Mouse (Mus musculus): Measurements from ENCODE around the gene Slc25a5. TPM values are rescaled to one million over a fixed set of nuclear protein-coding genes. Genes with fewer than 3 reads are reported as not detected.

Gene Slc25a5
- total RNA-seq, 2 experiments from 2014 or later: 1,027 to 1,295 TPM

DNA sequence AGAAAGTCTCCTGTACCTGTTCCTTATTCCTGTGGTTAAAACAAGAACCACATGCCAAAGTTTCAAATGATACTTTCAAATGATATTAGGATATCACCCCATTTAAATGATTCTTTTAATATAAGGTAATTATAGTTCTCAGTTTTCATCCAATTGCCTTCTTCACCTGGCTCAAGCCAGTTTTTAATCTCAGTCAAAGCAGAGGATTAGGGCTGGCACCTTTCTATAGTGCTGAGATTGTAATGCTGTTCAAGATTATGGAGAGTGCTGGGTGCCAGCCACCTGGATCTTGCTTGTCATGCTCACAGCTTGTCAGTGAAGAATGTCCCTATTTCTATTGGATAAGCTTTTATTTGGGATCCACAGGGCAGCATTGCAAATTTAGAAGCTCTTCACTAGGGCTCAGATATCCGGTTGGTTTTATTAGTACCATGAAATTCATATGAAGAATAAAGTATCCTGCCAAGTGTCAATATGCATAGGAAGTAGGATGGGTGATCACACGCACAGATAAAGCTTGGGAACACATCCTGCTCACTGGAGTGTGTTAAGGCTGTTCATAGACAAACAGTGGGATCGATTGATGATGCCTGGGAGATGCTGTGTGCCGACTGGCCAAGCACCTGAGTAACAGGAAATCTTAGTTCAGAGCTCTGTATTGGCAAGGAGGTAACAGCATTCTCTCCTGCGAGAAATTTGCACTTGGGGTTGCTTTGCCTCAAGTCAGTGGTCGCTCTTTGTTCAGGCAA lies 3.9 kb downstream of the Slc25a5 start:
- ATAC-seq (replicated peaks; ENCODE audit: poor library complexity): no peak

DNA sequence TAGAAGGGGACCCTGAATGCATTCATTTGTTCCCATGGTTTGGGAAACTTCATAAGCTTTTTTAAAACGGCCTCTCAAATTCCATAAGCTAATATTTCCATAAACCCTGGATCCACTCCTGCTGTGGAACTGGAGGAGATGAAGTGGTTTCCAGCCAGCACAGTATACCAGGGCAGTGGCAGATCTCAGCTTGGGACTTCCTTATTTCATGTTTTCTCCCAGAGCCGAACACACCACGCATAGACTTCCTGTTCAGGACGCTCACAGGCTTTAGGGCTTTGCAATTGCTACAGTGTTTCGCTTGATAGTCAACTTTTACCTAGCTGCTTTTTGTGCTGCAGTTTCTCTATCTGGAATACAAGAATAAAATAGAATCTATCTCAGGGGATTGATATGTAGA lies 7.7 kb downstream of the Slc25a5 start:
- peak; percentile 18 for ATAC-seq (replicated peaks; ENCODE audit: poor library complexity)

DNA sequence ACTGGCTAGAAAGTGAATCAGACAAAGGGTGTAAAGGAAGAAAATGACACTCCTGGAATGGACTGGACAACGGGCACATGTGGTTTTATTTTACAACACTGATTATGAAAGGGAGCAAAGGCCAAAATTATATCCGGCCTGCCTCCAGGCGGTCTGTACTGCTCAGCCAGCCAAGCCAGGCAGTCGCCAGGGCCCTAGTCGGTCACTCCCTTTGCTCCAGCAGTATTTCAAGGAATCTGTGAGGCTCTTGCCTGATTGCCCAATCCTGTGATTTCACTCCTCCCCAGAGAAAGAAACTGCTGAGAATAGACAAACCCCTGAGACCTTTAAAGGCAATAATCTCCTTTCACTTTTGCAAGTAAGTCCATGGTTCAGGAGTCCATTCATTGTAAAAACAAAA lies 8.7 kb downstream of the Slc25a5 start:
- ATAC-seq (replicated peaks; ENCODE audit: poor library complexity): no peak

DNA sequence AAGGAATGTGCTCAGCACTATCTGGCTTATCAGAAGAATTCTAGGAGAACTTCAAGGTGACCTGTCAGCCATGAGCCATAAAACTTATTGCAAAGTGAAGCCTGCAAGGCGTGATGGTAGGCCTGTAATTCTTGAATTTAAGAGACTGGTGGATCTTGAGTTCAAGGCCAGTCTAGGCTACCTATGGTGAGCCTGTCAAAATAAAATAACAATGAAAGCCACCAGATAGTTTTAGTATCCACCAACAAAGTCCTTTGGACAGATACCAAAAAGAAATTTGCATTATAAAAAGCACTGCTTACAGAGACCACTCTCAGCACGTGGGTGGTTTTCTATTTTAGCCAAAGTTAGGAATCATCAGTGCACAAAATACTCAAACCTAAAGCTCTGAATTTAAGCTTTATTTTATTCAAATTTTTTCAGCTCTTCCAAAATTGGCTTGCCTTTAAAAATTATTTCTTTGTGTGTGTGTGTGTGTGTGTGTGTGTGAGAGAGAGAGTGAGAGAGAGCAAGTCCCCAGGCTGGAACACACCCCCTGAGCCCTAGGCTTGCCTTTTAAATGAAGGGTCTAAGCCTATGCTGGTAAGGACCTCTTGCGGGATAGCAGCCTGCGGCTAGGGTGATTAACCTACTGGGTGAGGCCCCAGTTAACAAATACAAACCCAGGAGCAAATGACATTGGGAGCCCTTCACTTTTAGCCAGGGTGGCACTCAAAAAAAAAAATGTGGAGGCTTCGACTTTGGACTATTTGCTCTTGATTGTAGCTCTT lies 10.2 kb downstream of the Slc25a5 start:
- no peak for ATAC-seq (replicated peaks; ENCODE audit: poor library complexity)

DNA sequence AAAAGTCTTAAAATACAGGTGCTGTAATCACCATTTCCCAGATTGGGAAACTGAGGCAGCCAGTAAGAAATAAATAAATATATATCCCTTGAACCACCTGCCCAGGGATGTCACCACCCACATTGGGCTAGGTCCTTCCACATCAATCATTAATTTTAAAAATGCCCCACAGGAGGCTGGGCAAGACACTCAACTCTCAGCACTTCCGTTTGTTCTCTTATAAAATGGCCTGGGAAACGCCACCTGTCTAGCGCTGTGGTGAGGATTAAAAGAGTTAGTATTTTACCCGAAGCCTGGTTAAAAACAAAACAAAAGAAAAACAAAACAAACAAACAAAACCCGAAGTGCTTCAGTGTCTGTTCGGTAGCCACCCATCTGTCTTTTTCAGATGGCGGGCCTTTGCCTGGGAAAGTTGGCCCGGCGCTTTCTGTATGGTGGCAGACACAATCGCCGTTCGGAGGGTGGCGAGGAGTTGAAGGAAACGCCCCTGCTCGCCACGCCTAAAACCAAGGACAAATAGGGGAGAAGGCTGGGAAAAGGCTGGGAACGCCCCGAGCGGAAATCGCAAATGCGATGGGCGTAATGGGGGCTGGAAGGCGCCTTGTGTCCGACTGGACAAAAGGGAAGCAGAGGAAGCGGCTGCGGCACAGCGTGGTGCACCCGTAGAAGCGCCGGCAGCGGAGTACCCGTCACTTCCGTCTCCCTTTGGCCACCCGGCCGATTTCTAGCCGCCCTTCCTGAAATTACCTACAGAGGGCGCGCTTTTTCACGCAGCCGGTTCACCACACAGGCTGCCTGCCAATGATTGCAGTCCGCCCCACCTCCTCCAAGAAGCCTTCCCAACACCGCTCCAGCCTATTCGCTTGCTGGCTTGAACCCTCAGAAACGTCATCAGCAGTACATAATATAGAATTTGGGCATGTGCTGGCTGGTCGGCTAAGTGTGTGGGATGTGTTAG lies 12.2 kb downstream of the Slc25a5 start:
- ATAC-seq (replicated peaks; ENCODE audit: poor library complexity): peak; percentile 93

DNA sequence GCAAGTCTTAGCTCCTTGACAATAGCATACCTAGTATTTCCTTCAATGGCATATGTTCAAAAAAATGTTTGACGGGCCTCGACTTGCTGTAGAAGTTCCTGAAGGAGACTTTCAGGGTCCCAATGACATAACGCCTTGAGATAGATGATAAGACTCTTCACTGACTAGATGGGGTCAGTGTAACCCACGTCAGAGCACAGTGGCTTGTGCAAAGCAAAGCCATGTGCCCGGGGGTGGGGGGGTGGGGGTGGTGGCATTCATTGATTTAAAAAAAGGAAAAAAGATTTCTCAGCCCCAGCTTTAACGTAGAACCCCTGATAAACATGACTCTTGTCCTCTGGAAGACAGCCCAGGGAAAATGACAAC lies 12.8 kb downstream of the Slc25a5 start:
- no peak for ATAC-seq (replicated peaks; ENCODE audit: poor library complexity)

DNA sequence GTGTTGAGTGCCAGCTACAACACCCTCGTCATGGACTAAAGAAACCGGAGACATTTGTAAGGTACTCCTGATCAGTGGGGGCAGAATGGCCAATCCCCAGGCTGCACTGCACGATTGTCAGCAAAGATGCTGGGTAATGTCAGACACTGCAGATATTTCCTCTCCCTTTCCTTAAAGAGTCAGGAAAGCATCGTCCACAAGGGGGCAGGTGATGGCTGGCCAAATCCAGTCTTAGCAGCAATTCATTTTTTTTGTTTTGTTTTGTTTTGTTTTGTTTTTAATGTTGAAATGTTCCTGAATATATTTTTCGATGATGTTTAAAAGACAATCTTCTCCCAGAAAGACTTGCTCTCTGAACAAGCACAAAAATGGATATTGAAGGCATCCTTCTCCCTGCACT lies 15.9 kb downstream of the Slc25a5 start:
- peak; percentile 24; the same call in 1 of the 2 replicates for ATAC-seq (replicated peaks; ENCODE audit: poor library complexity)

DNA sequence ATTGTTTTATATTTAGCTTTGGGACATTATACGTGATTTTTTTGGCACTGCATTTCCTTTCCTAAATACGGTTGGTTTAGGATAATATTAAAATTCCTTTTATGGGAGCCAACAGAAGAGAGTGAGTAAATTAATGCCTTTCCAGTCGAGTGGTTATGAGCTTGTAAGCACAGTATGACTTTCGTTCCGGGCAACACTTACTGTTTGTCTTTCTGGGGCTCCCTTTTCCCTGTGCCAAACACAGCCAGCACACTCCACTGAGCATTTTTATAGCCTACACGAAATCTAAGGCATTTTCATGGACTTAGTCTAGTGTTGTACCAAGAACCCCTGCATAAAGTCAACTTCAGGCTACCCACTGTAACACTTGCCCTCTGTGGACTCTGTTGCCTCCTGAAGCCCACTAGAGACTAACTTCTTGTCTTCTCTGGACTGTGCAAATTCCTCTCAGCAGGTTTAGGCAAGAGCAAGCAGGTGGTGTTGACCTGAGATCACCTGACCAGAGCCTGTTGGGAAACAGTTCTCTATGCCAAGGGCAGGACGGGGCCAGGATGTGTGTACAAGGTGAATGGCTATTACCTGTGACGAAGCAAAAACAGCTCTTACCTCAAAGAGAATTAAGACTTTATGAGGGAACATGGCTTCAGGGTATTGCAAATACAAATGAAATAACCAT lies 18.8 kb downstream of the Slc25a5 start:
- ATAC-seq (replicated peaks; ENCODE audit: poor library complexity): no peak

DNA sequence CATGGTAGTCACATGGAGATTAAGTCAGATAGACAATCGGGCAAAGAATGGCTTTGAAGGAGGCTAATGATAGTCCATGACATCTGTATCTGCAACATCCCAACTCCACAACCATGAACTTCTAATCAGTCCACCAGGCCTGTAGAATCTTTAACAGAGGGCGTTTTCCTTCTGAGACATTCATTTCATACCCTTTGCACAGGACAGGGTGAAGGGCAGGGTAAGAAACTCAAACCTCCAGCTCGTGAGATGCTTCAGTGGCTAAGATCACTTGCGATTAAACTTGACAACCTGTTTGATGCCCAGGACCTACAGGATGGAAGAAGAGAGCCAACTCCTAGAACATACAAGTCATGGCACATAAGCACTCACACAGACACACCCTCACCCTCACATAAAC lies 19.6 kb downstream of the Slc25a5 start:
- ATAC-seq (replicated peaks; ENCODE audit: poor library complexity): no peak

DNA sequence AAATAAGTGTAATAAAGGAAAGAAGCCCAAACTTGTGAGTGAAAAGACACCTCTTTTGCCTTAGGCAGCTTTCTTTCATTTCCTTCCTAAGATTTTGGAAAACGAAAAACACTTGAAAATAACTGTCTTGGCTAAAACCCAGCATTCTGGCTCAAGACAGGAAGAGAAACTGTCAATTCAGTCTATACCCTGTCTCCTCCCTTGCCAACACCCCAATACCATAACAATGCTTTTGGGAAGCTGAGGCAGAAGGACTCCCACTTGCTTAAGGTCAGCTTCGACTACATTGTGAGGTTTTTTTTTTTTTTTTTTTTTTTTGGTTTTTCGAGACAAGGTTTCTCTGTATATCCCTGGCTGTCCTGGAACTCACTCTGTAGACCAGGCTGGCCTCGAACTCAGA lies 20.0 kb downstream of the Slc25a5 start:
- no peak for ATAC-seq (replicated peaks; ENCODE audit: poor library complexity)

DNA sequence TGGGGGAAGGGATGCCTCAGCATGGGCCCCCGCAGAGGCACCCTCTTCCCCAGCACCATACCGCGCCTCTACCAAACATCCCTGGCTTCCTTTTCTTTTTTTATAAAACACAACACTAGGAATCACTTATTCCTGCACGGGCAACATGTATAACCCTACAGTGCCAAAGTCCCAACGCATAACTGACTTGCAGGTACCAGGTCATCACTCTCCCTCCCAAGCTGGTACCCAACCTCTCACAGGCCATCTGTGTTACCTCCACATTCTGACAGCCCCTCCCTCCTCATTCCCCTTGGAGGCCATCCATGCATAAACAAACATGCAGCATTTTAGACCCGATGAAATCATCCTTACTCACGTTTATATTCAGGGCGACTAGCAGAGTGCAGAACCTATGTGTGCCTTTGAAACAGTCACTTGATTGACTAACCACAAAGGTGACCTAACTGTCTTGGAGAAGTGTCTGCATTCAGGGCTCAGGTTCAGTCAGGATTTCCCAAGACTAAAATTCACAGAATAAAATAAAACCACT lies 21.0 kb downstream of the Slc25a5 start:
- no peak for ATAC-seq (replicated peaks; ENCODE audit: poor library complexity)

DNA sequence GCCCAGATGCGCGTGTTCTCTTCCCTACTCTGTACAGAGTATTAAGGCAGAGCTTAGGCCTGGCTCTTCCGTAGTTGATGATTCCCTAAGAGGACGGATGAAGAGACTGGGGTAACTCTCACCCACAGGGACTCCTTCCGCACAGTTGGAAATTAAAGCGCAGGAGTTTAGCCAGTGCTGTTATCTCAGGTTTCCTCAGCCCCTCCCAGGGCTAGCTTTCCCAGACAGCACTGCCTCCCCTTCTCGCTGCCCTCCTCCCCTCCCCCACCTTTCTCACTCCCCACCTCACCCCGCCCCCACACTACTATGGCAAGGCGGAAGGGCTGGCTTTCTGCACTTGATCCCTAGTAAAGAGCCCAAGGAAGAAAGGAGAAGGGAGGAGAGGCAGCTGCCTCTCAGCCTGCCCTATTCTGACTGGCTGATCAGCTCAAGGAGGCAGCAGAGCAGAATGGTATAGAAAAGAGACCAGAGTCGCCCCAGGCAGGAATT lies 21.5 kb downstream of the Slc25a5 start:
- peak; percentile 58 for ATAC-seq (replicated peaks; ENCODE audit: poor library complexity)

DNA sequence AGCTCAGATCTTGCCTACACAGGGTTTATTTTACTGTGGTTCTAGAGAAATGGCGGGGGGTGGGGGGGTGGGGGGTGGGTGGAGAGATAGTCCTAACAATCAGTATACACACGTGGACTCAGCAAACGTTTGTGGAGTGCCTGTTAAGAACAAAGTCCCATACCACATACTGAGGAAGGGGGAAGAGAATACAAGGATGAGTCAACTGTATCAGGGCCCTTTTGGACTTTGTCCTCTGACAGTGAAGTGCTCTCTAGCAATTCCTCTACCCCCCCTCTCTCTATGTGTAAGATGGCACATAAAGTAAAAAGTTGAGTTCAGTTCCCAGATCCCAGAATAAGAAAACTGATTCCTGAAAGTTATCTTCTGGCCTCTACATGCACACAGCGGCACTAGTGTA lies 24.1 kb downstream of the Slc25a5 start:
- no peak for ATAC-seq (replicated peaks; ENCODE audit: poor library complexity)

DNA sequence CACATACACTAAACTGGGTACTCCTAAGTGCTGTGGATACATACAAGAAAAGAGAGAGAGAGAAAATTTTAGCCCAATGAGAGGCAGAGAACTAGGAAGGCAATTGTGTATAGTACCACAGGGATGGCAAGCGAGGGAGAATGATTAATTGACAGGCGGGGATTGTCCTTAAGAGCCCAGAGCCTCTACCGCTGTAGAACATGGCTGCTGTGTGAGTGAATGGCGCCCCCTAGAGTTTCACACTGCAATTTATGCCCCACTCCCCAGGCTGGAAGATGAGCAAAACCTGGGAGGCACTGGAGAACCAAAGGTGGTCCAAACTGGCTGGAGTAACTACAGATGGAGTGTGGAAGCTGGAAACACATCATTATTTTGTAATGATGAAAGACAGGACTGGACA lies 24.8 kb downstream of the Slc25a5 start:
- peak; percentile 94 for ATAC-seq (replicated peaks; ENCODE audit: poor library complexity)

DNA sequence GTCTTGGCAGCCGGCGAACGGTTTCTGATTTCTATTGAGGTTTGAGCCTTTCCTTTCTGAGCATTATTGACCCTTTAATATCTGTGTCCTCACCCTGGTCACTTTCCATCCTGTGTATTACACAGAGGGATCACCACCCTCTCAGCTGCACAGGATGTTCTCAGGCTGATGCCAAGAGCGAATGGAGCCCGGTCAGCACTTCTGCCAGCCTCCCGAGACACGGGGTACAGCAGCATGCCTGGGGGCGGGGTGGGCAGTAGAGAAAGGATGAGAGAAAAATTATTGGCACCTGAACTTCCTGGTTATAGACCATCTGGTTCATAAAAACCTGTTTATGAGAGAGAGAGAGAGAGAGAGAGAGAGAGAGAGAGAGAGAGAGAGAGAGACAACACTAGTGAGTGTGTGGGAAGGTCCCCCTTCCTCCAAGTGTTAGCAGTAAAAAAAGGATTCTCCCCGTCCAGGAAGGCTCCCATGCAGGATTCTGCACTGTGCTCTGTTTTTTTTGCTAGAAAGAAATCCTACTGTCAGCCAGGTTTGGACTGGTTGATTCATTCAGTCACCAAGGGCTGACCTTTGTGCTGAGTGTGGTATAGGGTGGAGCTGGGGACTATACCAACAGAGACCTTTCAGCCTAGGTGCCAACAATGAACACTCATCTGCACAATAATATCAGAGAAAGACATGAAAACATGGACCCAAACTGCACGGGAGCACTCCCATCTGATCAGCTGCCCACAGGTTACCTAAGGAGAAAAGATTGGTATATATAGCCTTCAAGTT lies 28.7 kb downstream of the Slc25a5 start:
- no peak for ATAC-seq (replicated peaks; ENCODE audit: poor library complexity)

DNA sequence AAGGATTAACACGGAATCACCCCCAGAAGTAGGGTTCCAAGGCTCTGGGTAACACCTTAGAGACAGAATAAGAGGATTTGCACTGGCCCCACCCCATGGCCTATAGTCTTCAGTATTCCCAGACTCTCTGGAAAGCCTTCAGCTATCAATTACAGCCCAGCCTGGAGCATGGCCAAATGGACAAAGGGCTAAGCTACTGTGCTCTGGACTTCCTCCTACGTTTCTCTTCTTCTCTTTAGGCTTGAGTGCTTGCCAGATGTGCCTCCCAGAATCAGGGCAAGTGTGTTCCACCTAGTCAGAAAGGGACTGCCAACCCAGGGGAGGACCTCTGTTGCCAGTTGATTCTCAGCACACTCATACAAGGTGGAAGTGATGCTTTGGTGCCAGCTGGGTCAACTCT lies 29.6 kb downstream of the Slc25a5 start:
- no peak for ATAC-seq (replicated peaks; ENCODE audit: poor library complexity)

DNA sequence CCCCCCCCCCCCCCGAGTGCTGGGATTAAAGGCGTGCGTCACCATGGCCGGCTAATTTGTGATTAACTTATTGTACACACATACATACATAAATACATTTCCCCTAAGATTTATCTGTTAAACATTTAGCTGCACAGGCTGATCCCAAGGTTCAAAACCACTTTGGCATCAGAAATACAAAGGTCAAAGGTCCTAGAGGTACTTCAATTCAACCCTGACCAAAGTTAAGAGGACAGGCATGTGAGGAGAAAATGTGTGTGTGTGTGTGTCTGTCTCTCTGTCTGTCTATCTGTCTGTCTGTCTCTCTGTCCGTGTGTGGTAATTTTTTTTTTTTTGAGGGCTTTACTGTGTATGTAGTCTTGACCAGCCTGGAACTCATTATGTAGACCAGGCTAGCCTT lies 31.4 kb downstream of the Slc25a5 start:
- no peak for ATAC-seq (replicated peaks; ENCODE audit: poor library complexity)

DNA sequence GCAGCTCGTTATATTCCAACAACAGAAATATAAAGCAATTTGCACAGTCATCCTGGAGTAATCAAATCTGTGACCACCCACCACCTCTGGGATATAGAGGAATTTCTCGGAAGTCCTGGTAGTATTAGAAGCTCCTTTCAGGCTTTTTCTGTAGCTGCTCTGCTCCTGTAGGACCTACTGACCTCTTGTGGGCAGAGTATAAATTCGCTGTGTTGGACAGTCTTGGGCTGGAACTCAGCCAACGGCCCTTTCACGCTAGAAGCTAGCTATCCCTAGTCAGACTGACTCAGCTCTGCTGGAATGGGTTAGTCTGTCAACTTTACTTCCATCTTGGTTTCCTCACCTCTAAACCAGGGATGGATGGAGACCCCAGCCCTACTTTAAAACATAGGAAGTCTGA lies 34.8 kb downstream of the Slc25a5 start:
- ATAC-seq (replicated peaks; ENCODE audit: poor library complexity): 0 out of 2 replicates have a peak, but pooled peaks have one; percentile 20

DNA sequence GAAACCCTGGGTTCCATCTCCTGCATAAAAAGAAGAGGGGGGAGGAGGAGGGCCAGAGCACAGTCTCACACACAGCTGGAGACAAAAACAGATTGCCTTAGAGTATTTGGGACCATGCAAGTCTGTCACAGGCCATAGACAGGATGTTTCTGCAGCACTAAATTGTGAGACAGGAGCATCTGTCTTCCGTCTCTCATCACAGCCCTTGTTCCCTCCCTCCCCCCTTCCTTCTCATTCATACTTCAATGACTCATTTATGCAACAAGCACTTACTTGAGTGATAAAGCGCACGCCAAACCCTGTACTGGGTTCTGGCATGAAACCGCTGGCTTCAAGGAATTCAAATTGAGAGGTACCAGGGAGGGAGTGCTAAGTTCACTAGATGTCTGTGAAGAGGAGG lies 36.2 kb downstream of the Slc25a5 start:
- no peak for ATAC-seq (replicated peaks; ENCODE audit: poor library complexity)

Measured in megakaryocyte progenitor cell, adult 5-6 weeks (primary cell).